Mouse (Mus musculus) CH12.LX (cell line): ENCODE results near the gene Pakap. TPM values are rescaled to one million over a fixed set of nuclear protein-coding genes. Genes with fewer than 3 reads are reported as not detected.

ENCODE experiments used
- DNase-seq: peaks from one replicate; pipeline ENCODE4 v3.0.0-alpha.2; 2013; ENCODE audit errors: extremely low read depth
- H3K27ac ChIP-seq: 2 replicates; pipeline ENCODE4 v1.5.1; 2012; ENCODE audit warnings: low read depth, mild to moderate bottlenecking, control low read depth, moderate library complexity; ENCODE audit not compliant: insufficient read depth
- H3K27me3 ChIP-seq: replicated peaks from 2 replicates; pipeline ENCODE3; 2012; ENCODE audit warnings: inconsistent platforms
- H3K36me3 ChIP-seq, 2 experiments: replicated peaks in 1 of 2; 2 replicates each; pipeline versions ENCODE3 to v1.6.1; 2012; ENCODE audit warnings: inconsistent platforms in 1 of 2, low read length in 1 of 2, mild to moderate bottlenecking in 1 of 2, mixed read lengths in 1 of 2, moderate library complexity in 1 of 2; ENCODE audit not compliant: control insufficient read depth in 1 of 2, insufficient read depth in 1 of 2
- H3K4me1 ChIP-seq, 2 experiments: 2 replicates each; pipeline ENCODE4 v1.6.1; 2012; ENCODE audit warnings: inconsistent platforms in 1 of 2, moderate library complexity in 1 of 2; ENCODE audit not compliant: insufficient read depth in 2 of 2, control insufficient read depth in 1 of 2
- H3K4me2 ChIP-seq: 2 replicates; pipeline ENCODE4 v1.6.1; 2012; ENCODE audit warnings: low read depth, mild to moderate bottlenecking, control low read depth; ENCODE audit not compliant: poor library complexity, insufficient read depth, severe bottlenecking
- H3K4me3 ChIP-seq, 3 experiments: fragments of 150-350 bp in 1 of 3; sonication (generic) in 1 of 3; replicated peaks in 1 of 3; 2 replicates each; pipeline versions ENCODE3 to v1.5.1; 2011 to 2012; ENCODE audit warnings: low read depth in 2 of 3, low read length in 2 of 3, mild to moderate bottlenecking in 2 of 3, moderate library complexity in 2 of 3, control low read depth in 1 of 3, improper control_type of control experiment in 1 of 3, inconsistent platforms in 1 of 3, mixed read lengths in 1 of 3; ENCODE audit not compliant: poor library complexity in 1 of 3
- H3K79me2 ChIP-seq: replicated peaks from 2 replicates; pipeline ENCODE4 v1.6.1; 2012; ENCODE audit warnings: mild to moderate bottlenecking, moderate library complexity; ENCODE audit not compliant: control insufficient read depth, poor library complexity, insufficient read depth, severe bottlenecking; ENCODE audit errors: extremely low read depth
- H3K9ac ChIP-seq: 2 replicates; pipeline ENCODE4 v1.6.1; 2012; ENCODE audit warnings: low read depth, mild to moderate bottlenecking, control low read depth, moderate library complexity; ENCODE audit not compliant: insufficient read depth
- H3K9me3 ChIP-seq: replicated peaks from 2 replicates; pipeline ENCODE3; 2012; ENCODE audit warnings: low read length, inconsistent platforms, mixed read lengths
- BHLHE40 ChIP-seq: IDR thresholded peaks from 2 replicates; pipeline ENCODE4 v1.6.1; 2011; ENCODE audit warnings: mild to moderate bottlenecking, low read depth, low read length, improper control_type of control experiment
- CHD1 ChIP-seq: IDR thresholded peaks from 2 replicates; pipeline ENCODE4 v1.6.1; 2012; ENCODE audit warnings: low read depth, low read length, improper control_type of control experiment, inconsistent platforms
- CHD2 ChIP-seq: IDR thresholded peaks from 2 replicates; pipeline ENCODE4 v1.6.1; 2011; ENCODE audit warnings: low read length, improper control_type of control experiment
- CTCF ChIP-seq, 2 experiments: IDR thresholded peaks in 1 of 2; conservative IDR thresholded peaks in 1 of 2; 2 replicates each; pipeline ENCODE4 v1.5.1; 2011 to 2012; ENCODE audit warnings: low read depth in 2 of 2, low read length in 2 of 2, improper control_type of control experiment in 1 of 2, inconsistent platforms in 1 of 2, mild to moderate bottlenecking in 1 of 2, moderate library complexity in 1 of 2
- E2F4 ChIP-seq: IDR thresholded peaks from 2 replicates; pipeline ENCODE4 v1.6.1; 2011; ENCODE audit warnings: low read depth, low read length, improper control_type of control experiment; ENCODE audit not compliant: insufficient replicate concordance
- ELF1 ChIP-seq: IDR thresholded peaks from 2 replicates; pipeline ENCODE4 v1.6.1; 2014; ENCODE audit warnings: low read depth, mild to moderate bottlenecking, inconsistent platforms, low read length, improper control_type of control experiment
- EP300 ChIP-seq: IDR thresholded peaks from 2 replicates; pipeline ENCODE4 v1.6.1; 2011; ENCODE audit warnings: low read length, improper control_type of control experiment
- ETS1 ChIP-seq: conservative IDR thresholded peaks from 2 replicates; pipeline ENCODE4 v1.6.1; 2012; ENCODE audit warnings: low read depth, mild to moderate bottlenecking, inconsistent platforms, low read length, improper control_type of control experiment, moderate library complexity
- GABPA ChIP-seq: IDR thresholded peaks from 2 replicates; pipeline ENCODE4 v1.6.1; 2012; ENCODE audit warnings: low read depth, low read length, improper control_type of control experiment, inconsistent platforms; ENCODE audit not compliant: insufficient replicate concordance
- HCFC1 ChIP-seq: IDR thresholded peaks from 2 replicates; pipeline ENCODE4 v1.6.1; 2012; ENCODE audit warnings: low read depth, mild to moderate bottlenecking, inconsistent platforms, low read length, improper control_type of control experiment
- IRF4 ChIP-seq: IDR thresholded peaks from 2 replicates; pipeline ENCODE4 v1.6.1; 2014; ENCODE audit warnings: low read depth, mild to moderate bottlenecking, inconsistent platforms, low read length, improper control_type of control experiment
- JUN ChIP-seq: IDR thresholded peaks from 2 replicates; pipeline ENCODE4 v1.6.1; 2011; ENCODE audit warnings: low read depth, mild to moderate bottlenecking, low read length, improper control_type of control experiment, moderate library complexity; ENCODE audit not compliant: insufficient read depth
- JUND ChIP-seq: conservative IDR thresholded peaks from 2 replicates; pipeline ENCODE4 v1.6.1; 2011; ENCODE audit warnings: low read depth, low read length, improper control_type of control experiment
- KAT2A ChIP-seq: IDR thresholded peaks from 2 replicates; pipeline ENCODE4 v1.6.1; 2012; ENCODE audit warnings: low read length, improper control_type of control experiment, inconsistent platforms; ENCODE audit not compliant: insufficient replicate concordance
- MAFK ChIP-seq: IDR thresholded peaks from 2 replicates; pipeline ENCODE4 v1.6.1; 2011; ENCODE audit warnings: low read length, improper control_type of control experiment; ENCODE audit not compliant: insufficient replicate concordance
- MAX ChIP-seq: IDR thresholded peaks from 2 replicates; pipeline ENCODE4 v1.6.1; 2011; ENCODE audit warnings: low read length, improper control_type of control experiment
- MAZ ChIP-seq: IDR thresholded peaks from 2 replicates; pipeline ENCODE4 v1.6.1; 2012; ENCODE audit warnings: low read depth, mild to moderate bottlenecking, inconsistent platforms, low read length, improper control_type of control experiment, moderate library complexity
- MEF2A ChIP-seq: IDR thresholded peaks from 2 replicates; pipeline ENCODE4 v1.6.1; 2014; ENCODE audit warnings: low read depth, mild to moderate bottlenecking, inconsistent platforms, low read length, improper control_type of control experiment, borderline replicate concordance
- MXI1 ChIP-seq: IDR thresholded peaks from 2 replicates; pipeline ENCODE4 v1.6.1; 2011; ENCODE audit warnings: mild to moderate bottlenecking, low read depth, low read length, improper control_type of control experiment
- MYC ChIP-seq: IDR thresholded peaks from 2 replicates; pipeline ENCODE4 v1.6.1; 2011; ENCODE audit warnings: low read depth, mild to moderate bottlenecking, improper control_type of control experiment, low read length
- NELFE ChIP-seq: IDR thresholded peaks from 2 replicates; pipeline ENCODE4 v1.6.1; 2011; ENCODE audit warnings: low read depth, low read length, improper control_type of control experiment
- NRF1 ChIP-seq: IDR thresholded peaks from 2 replicates; pipeline ENCODE4 v1.6.1; 2014; ENCODE audit warnings: low read depth, mild to moderate bottlenecking, inconsistent platforms, low read length, improper control_type of control experiment, moderate library complexity
- PAX5 ChIP-seq: IDR thresholded peaks from 2 replicates; pipeline ENCODE4 v1.6.1; 2012; ENCODE audit warnings: low read length, inconsistent platforms, mixed read lengths
- POLR2A ChIP-seq: IDR thresholded peaks from 2 replicates; pipeline ENCODE4 v1.6.1; 2011; ENCODE audit warnings: low read depth, mild to moderate bottlenecking, improper control_type of control experiment, low read length
- POLR2AphosphoS2 ChIP-seq: IDR thresholded peaks from 2 replicates; pipeline ENCODE4 v1.6.1; 2011; ENCODE audit warnings: low read depth, low read length, improper control_type of control experiment
- RAD21 ChIP-seq: IDR thresholded peaks from 2 replicates; pipeline ENCODE4 v1.6.1; 2011; ENCODE audit warnings: low read depth, mild to moderate bottlenecking, low read length, improper control_type of control experiment, moderate library complexity
- RCOR1 ChIP-seq: conservative IDR thresholded peaks from 2 replicates; pipeline ENCODE4 v1.6.1; 2012; ENCODE audit warnings: low read depth, mild to moderate bottlenecking, inconsistent platforms, low read length, improper control_type of control experiment
- SIN3A ChIP-seq: IDR thresholded peaks from 2 replicates; pipeline ENCODE4 v1.6.1; 2012; ENCODE audit warnings: low read length, improper control_type of control experiment, inconsistent platforms
- SMC3 ChIP-seq: IDR thresholded peaks from 2 replicates; pipeline ENCODE4 v1.6.1; 2011; ENCODE audit warnings: low read depth, low read length, improper control_type of control experiment
- TBP ChIP-seq: conservative IDR thresholded peaks from 2 replicates; pipeline ENCODE4 v1.6.1; 2011; ENCODE audit warnings: low read depth, low read length, improper control_type of control experiment
- TCF12 ChIP-seq: IDR thresholded peaks from 2 replicates; pipeline ENCODE4 v1.6.1; 2014; ENCODE audit warnings: low read depth, mild to moderate bottlenecking, inconsistent platforms, low read length, improper control_type of control experiment
- UBTF ChIP-seq: IDR thresholded peaks from 2 replicates; pipeline ENCODE4 v1.6.1; 2012; ENCODE audit warnings: low read depth, mild to moderate bottlenecking, inconsistent platforms, low read length, improper control_type of control experiment, moderate library complexity
- USF1 ChIP-seq: IDR thresholded peaks from 2 replicates; pipeline ENCODE4 v1.6.1; 2014; ENCODE audit warnings: low read depth, mild to moderate bottlenecking, inconsistent platforms, low read length, improper control_type of control experiment
- USF2 ChIP-seq: conservative IDR thresholded peaks from 2 replicates; pipeline ENCODE4 v1.6.1; 2011; ENCODE audit warnings: low read depth, low read length, improper control_type of control experiment
- ZC3H11A ChIP-seq: IDR thresholded peaks from 2 replicates; pipeline ENCODE4 v1.6.1; 2012; ENCODE audit warnings: low read depth, mild to moderate bottlenecking, inconsistent platforms, low read length, improper control_type of control experiment
- ZKSCAN1 ChIP-seq: IDR thresholded peaks from 2 replicates; pipeline ENCODE4 v1.6.1; 2012; ENCODE audit warnings: low read depth, inconsistent platforms, low read length, improper control_type of control experiment, borderline replicate concordance
- ZMIZ1 ChIP-seq: IDR thresholded peaks from 2 replicates; pipeline ENCODE4 v1.6.1; 2012; ENCODE audit warnings: low read depth, mild to moderate bottlenecking, inconsistent platforms, low read length, improper control_type of control experiment
- ZNF384 ChIP-seq: IDR thresholded peaks from 2 replicates; pipeline ENCODE4 v1.6.1; 2012; ENCODE audit warnings: low read depth, low read length, improper control_type of control experiment, inconsistent platforms
- dilution Hi-C: fragments of 300-500 bp; cut with MboI; formaldehyde crosslinking; loops from 2 replicates; pipeline ENCODE4 v1.14.3; 2020; ENCODE audit warnings: low sequenced_read_pairs; ENCODE audit not compliant: extremely low pct_unique_long_range_greater_than_20kb, extremely low pct_ligation_motif_present
- in situ Hi-C: fragments of 300-500 bp; cut with MboI; formaldehyde crosslinking; loops from 3 replicates; pipeline ENCODE4 v1.14.3; 2019; ENCODE audit warnings: low sequenced_read_pairs, low pct_ligation_motif_present, low pct_unique_long_range_greater_than_20kb, mixed read lengths
- polyA plus RNA-seq: library from polyadenylated mRNA; unstranded; fragments of >175 nt; gene quantifications from 2 replicates; pipeline ENCODE4 v1.2.1, GENCODE M21; 2012; ENCODE audit warnings: low read depth; ENCODE audit not compliant: insufficient read length
- total RNA-seq, 2 experiments: library from RNA; depleted of rRNA; stranded (reverse); fragments of 300-350 nt in 1 of 2; fragments of >200 nt in 1 of 2; gene quantifications; 2 replicates each; pipeline ENCODE4 v1.2.3; 2012 to 2014

Pakap gene
- total and polyA plus RNA-seq, 3 experiments, result 0.08 to 0.14 TPM; not detected in 1

GRCm38 (mm10) chr4:57681511-57681910 is 113.5 kb downstream of the Pakap start:
- Histone ChIP-seq H3K4me3 (peak overlapping the region in 2 of 3 experiments; percentile 15 to 20), H3K27ac (peak overlapping the region; percentile 74), H3K36me3 (no peaks in the 10 kb centered on the region), H3K9me3 (no peaks in the 10 kb centered on the region), H3K4me1 (peaks cover 23 to 70% of the 10 kb centered on the region in 2 experiments), H3K27me3 (no peaks in the 10 kb centered on the region), H3K4me2 (peak overlapping the region; percentile 58; the same call in 1 of the 2 replicates), H3K9ac (0 out of 2 replicates have a peak overlapping the region, but pooled peaks have one; percentile 23), H3K79me2 (no peaks in the 10 kb centered on the region)
- dilution Hi-C loops (no loop called here), in situ Hi-C loops (no loop called here)
- DNase-seq, result peak; percentile 91
- TF ChIP-seq ELF1, result peak; percentile 76
- peak; percentile 41; the same call in 1 of the 2 replicates for TF ChIP-seq MAX
- peak; percentile 59 for TF ChIP-seq NRF1
- no peak for TF ChIP-seq ZNF384
- no peak for TF ChIP-seq GABPA
- no peak for TF ChIP-seq MAFK
- 0 out of 2 replicates have a peak, but pooled peaks have one; percentile 40 for TF ChIP-seq POLR2AphosphoS2
- TF ChIP-seq USF1, result no peak
- peak; percentile 87 for TF ChIP-seq EP300
- TF ChIP-seq E2F4, result no peak
- TF ChIP-seq CTCF (conservative IDR thresholded peaks at IDR 0.05 in 1 of 2, IDR thresholded peaks at IDR 0.05 in 1 of 2; ENCODE audit: low read depth in 2 of 2, low read length in 2 of 2), result no peak
- TF ChIP-seq MAZ, result peak; percentile 89
- TF ChIP-seq TBP, result 0 out of 2 replicates have a peak, but pooled peaks have one; percentile 53
- peak; percentile 73 for TF ChIP-seq BHLHE40
- TF ChIP-seq MEF2A, result peak; percentile 87
- TF ChIP-seq MYC, result 0 out of 2 replicates have a peak, but pooled peaks have one; percentile 61
- TF ChIP-seq USF2, result no peak
- TF ChIP-seq ETS1, result peak; percentile 80; the same call in 1 of the 2 replicates
- no peak; the same call in 1 of the 2 replicates for TF ChIP-seq SIN3A
- TF ChIP-seq RAD21, result no peak; the same call in 1 of the 2 replicates
- TF ChIP-seq ZMIZ1, result no peak; the same call in 1 of the 2 replicates
- TF ChIP-seq IRF4, result peak; percentile 76; the same call in 1 of the 2 replicates
- TF ChIP-seq ZKSCAN1, result peak; percentile 67
- peak; percentile 25 for TF ChIP-seq SMC3
- no peak for TF ChIP-seq ZC3H11A
- TF ChIP-seq RCOR1, result no peak; the same call in 1 of the 2 replicates
- no peak for TF ChIP-seq KAT2A
- TF ChIP-seq TCF12, result peak; percentile 98
- TF ChIP-seq JUND, result peak; percentile 19; the same call in 1 of the 2 replicates
- TF ChIP-seq JUN, result no peak
- peak; percentile 70 for TF ChIP-seq CHD2
- peak; percentile 42; the same call in 1 of the 2 replicates for TF ChIP-seq MXI1
- peak; percentile 67 for TF ChIP-seq POLR2A
- TF ChIP-seq HCFC1, result peak; percentile 58
- TF ChIP-seq UBTF, result no peak
- TF ChIP-seq PAX5, result 0 out of 2 replicates have a peak, but pooled peaks have one; percentile 48
- TF ChIP-seq NELFE, result peak; percentile 59
- TF ChIP-seq CHD1, result no peak
